Mouse (Mus musculus) CD4-positive, CD25-positive, alpha-beta regulatory T cell, adult 4 months (primary cell): ENCODE measurements around the gene Tapbpl. TPM values are rescaled to one million over a fixed set of nuclear protein-coding genes. Genes with fewer than 3 reads are reported as not detected.

ENCODE experiments used
- ATAC-seq: one replicate; pipeline ENCODE4 v1.8.0; 2017
- polyA plus RNA-seq, 2 experiments: library from polyadenylated mRNA; unstranded; fragments of 100-300 nt; shearing (Covaris generic); gene quantifications; one replicate each; pipeline ENCODE4 v1.2.1; 2017

The Tapbpl gene
- 100 to 1,000 TPM in 1 of 2 experiments, 10 to 100 TPM in 1; 88.2 to 156 TPM for polyA plus RNA-seq

DNA sequence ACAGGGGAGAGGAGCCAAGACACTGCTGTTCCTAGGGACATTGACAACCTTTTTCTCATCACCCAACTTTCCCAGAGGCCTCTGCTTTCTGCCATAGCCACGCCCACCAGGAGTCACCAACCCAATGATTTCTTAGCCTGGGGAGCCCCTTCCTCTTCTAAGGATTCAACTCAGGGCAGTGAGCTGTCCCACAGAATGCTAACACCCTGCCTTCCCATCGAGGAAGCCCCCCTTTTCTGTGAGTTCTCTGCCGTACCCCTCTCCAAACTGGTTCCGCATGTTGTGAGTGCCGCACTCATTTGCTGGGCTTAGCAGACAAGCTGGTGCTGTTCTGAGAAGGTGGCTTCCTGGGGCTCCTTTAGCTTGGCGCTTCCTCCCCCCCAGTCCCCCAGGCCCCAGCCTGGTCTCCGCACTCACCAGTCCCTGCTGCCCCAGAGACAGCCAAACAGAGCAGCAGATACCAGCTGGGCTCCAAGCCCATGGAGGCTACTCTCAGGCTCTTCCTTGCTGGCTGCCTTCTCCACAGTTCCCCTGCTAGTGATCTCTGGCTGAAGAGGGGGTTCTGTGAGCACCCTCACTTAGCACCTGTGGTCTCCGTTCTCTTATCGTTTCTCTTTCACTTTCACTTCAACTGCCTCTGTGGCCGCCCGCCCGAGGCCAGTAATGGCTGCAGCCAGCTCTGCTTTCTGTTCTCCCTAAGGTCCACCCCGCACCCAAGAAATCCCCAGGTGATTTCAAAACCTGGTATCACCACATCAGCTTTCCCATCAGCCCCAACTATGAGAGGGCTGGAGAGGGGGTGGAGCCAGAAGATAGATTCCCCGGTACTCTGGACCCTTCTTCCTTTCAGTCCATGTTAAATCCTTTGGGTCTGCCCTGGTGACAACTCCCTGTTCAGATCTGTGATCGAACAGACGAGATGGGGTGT is at the start of gene Tapbpl:
TSS of gene Tapbpl (minus strand) at position 744 of the 928 bp plus-strand sequence.
- ATAC-seq, result peak; percentile 70

DNA sequence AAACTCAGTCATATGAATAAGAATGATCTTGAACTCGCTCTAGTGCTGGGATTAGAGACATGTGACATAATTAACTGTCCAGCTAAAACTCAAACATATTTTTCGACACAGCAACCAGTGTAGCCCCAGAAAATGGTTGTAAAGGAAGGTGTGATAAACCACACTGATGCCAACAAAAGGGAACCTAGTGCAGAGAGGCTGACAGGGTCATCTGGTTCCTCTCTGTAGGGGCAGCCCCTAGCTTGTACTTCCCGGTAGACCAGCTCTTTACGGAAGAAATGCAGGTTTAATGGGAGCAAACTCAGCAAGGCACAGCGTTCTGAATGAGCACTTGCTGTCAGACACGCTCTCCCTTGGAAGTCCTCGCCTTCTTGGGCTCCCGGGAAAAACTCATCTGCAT is 48.1 kb upstream of the Tapbpl start:
- ATAC-seq, result no peak

DNA sequence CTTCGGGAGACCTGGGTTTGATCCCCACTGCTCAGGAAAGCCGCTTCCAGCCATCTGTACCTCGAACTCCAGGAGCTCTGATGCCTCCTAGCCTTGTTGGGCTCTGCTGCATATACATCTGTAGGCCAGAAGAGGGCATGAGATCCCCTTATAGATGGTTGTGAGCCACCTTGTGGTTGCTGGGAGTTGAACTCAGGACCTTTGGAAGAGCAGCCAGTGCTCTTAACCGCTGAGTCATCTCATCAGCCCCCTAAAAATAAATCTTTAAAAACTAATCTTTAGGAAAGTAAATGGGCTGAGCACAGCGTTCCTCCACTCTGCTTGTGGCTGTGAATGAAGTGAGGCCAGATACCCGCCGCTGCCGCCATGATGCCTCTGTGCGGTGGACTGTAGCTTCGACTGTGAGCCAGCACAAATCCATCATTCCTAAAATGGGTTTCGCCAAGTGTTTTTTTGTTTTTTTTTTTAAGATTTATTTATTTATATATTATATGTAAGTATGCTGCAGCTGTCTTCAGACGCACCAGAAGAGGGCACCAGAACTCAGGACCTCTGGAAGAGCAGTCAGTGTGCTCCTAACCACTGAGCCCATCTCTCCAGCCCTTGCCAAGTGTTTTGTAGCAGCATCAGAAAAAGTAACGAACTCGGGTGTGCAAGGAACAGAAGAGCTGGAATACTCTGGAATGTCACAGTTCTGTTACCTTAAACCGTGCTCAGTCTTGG is 43.3 kb upstream of the Tapbpl start:
- peak; percentile 37 for ATAC-seq

DNA sequence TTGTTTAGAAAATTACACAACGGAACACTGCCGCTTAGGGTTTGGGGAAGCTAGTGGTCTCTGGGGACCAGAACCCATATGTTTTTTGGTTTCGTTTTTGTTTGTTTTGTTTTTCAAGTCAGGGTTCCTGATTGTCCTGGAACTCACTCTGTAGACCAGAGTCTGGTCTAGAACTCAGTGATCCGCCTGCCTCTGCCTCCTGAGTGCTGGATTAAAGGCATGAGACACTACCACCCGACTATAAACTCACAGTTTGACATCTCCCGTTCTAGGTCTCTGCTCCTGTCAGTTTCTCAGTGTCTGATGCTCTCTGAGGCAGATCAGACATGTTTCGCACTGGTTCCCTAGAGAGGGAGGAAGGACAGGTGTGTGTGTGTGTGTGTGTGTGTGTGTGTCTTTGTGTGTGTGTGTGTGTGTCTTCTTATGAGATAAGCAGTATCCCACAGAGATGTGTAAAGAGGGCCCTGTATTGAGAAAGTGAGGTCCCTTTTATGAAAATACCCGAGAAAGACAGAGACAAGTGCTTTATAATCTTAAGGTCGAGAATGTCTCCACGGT is 40.6 kb upstream of the Tapbpl start:
- ATAC-seq, result no peak

DNA sequence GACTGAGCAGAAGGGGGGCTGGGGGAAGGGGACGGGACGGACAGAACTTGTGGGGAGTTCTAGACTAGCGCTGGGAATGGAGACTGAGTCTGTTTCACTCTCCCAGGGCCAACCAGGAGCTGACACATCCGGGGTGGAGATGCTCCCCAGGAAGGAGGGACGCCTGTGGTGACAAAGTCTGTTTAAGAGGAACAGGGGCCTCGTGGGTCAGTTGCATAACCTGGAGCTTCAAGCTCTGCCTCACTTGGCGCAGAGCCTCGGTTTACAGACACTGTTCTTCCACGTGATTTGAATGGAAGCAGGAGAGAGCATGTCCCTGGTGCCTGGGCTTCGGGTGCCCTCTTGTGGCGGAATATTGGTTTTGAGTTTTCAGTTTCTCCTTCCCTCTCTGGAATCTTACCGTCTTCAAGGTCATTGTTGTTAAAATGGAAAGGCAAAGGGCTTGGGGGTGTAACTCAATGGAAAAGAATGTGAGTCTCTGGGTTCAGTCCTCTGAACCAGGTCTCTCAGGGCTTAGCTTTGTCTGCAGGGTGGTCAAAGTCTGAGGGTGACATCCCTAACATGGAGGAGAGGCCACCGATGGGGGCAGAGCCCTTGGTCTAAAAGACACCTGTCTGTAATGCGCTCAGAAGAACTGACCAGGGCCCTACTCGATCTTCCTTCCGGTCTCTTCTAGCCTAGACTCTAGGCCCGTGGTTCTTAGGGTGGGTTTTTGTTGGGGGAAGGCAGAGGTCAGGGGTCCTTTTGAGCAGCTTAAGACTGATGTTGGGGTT is 40.0 kb upstream of the Tapbpl start:
- ATAC-seq, result peak; percentile 74

DNA sequence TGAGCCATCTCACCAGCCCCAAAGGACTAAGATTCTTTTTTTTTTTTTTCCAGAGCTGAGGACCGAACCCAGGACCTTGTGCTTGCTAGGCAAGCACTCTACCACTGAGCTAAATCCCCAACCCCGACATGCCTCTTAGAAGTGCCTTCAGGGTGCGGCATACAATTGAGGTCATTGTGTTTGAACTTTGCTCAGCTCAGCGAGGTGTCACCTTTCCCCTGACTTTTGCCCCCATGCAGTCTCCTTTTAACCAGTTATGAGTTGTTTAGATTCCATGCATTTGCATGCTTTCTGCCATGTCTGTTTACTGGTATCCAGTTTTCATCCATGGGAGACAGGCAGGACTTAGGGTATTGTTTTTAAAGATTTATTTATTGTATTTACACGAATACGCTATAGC is 37.1 kb upstream of the Tapbpl start:
- no peak for ATAC-seq

DNA sequence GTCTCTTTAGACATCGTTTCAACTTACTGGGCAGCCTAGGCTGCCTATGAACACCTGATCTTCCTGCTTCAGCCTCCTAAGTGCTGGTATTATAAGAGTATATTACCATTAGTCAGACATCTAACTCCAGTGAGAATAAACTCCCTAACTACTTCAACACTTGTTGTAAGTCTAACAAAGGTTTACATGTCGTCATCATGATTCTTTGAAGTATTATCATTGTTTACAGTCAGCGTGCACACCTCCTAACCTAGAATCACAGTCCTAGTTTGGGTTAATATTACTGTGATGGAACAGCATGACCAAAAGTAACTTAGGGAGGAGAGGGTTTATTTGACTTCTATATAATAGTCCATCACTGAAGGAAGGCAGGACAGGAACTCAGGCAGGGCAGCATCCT is 35.8 kb upstream of the Tapbpl start:
- no peak for ATAC-seq

DNA sequence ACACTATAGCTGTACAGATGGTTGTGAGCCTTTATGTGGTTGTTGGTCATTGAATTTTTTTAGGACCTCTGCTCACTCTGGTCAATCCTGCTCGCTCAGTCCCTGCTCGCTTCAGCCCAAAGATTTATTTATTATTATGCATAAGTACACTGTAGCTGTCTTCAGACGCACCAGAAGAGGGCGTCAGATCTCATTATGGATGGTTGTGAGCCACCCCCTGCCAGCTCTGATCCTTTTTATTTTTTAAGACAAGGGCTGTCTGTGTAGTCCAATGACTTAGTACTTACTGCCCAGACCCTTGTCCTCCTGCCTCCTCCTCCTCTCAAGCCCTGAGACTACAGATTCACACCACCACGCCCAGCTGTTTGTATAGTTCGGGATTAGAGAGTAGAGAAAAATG is 34.9 kb upstream of the Tapbpl start:
- ATAC-seq, result peak; percentile 10

DNA sequence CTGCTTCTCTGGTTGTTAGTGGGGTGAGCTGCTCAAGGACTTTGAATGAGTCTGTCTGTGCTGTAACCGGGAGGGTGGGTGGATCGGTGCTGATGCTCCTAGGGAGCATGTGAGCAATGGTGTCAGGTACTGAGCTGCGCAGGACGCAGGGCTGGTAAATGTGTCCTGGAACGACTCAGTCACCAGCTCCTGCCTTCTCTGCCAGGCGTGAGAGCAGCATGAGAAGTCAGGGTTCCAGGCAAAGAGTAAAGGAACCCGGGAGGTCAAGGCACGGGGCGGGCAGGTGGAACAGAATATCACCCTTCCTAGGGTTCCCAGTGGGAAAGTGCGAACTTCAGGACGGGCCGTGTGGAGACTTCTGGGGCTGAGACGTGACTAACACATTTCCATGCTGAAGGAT is 34.4 kb upstream of the Tapbpl start:
- ATAC-seq, result peak; percentile 23

DNA sequence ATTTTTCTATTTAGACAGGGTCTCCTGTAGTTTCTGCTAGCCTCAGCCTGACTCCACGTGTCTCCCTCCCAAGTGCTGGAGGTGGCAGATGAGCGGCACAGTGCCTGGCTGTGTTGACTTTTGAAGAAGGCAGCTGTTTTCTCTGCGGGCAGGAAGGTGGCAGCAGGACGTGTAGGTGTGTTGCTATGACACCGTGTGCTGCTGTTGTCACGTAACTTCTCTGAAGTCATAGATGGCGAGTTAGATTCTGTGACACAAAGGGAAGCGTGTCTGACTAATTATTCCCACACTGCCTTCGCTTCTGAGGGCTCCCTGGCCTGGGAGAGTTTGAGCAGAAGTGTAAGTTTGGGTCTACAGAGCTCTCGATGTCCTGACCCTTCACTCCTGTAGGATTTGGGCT is 33.6 kb upstream of the Tapbpl start:
- ATAC-seq, result peak; percentile 87

DNA sequence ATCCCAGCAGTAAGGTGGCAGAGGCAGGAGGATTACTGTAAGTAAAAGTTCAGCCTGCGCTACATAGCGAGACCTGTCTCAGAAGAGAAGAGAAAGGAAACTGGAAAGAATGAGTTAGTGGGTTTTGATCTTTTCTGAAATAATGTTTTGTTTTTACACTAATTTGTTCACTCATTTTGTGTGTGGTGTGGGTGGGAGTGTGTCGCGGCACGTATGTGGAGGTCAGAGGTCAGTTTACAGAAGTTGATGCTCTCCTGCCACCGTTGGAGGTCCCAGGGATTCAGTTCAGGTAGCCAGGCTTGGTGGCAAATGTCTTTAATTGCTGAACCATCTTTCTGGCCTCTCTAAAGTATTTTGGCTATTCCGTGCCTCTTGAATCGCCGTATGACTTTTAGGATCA is 32.6 kb upstream of the Tapbpl start:
- ATAC-seq, result no peak

DNA sequence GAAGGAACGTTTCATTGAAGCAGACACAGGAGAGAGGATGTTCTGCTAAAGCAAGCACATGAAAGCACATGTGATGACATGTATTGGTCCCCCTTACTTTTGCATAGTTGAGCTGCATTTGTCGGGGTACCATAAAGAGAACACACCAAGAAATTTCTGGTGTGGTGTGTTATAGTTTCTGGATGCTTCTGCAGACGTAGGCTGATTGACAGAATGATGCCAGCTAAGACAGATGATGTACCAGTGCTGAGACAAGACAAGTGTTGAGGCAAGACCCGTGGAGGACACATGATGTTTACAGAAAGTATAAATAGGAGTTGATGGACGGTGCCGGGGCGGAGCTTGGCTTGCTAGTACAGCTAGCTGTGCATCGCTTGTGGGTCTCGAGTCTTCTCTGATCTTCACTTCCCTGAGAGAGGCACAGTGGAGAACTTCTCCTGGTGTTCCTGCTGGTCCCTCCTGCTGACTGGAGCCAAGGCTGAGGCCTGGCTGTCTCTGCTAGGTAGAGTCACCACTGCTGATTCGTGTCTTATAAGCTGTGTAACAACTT is 28.4 kb upstream of the Tapbpl start:
- peak; percentile 33 for ATAC-seq

DNA sequence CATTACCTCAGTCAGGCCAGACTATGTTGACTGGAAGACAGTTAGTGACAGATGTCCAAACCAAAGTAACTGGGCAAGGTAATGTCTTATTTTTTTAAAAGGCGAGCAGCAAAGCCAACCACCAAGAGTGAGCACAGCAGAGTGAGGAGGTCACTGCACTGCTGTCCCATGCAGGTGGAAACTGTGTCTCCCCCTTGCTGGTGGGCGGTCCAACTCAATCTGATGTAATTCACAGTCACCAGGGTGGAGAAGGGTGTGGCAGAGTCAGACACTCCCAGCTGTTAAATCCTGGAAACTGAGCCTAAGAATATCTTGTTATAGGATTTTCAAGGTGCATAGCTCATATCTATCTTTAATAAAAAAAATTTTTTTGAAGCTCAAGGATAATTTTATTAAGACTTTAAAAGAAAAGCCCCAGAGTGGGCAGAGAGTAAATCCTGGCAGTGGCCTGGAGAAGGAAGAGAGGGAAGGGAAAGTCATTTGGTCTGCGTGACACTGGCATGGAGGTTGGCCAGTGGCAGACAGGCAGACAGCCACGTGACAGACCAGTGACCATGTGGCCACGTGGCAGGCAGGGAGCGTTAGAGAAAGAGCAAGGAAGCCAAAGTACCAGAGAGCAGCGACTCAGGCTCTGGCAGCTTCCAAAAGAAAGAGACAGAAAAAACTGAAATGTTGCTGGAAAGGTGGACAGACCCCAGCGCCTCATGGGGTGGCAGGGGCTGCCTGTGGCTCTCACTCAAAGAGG is 24.7 kb upstream of the Tapbpl start:
- ATAC-seq, result no peak

DNA sequence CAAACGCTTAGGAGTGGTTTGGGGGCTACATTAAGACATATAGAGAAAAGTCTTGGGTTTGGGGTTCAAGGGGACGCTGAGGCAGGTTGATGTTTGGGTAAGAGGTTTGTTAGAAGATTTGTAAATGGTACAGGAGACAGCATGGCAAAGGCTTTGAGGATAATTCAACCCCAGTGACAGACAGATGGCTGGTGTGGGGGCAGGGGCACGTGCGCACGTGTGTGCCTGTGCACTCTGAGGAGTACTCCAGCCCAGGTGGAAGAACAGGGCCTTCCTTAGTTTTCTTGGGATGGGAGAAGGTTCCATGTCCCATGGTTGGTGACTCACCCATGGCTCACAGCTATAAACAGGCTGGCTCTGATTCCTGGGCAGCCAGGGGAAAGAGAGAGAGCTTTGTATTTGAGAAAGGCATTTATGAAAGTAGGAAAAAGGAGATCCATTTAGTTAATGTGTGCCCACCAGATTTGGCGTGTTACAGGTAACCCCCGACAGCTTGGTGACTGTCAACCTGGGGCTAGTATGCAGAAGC is 23.9 kb upstream of the Tapbpl start:
- ATAC-seq, result no peak

DNA sequence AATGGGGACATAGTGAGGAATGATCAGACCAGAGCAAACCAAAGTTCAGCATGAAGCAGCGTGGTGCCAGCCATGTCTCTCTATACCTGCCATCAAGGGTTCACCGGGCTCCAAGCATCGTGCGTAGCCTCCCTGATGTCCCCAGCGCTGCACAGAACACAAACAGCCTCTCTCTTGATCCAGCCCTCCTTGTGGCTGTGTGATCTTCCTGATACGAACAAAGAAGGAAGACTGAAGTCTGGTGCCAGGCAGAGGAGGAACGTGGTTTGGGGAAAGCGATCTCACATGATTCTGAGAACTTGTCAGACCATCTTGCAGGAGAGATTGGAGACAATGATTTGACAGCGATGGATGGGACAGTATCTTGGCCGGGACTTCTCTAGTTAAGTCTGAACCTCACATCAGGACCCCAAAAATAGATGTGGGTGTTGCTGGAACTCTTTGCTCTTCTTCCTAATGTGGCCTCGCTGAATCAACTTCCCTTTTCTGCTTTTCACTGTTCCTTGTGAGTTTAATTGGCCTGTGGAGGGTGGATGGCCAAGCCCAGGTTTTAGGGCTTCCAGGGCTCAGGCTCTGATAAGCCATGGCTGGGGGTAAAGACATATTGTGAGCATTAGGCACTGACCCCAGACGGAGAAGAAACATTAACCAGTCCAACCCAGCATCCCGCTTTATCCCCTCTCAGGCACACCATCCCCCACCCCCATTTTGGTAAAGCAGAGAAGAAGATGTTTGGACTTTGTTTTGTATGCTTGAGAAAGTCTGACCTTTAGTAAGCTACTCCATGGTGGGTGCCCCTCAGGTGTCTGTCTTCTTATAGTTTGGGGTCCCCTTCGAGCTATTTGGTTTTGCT is 22.4 kb upstream of the Tapbpl start:
- no peak for ATAC-seq

DNA sequence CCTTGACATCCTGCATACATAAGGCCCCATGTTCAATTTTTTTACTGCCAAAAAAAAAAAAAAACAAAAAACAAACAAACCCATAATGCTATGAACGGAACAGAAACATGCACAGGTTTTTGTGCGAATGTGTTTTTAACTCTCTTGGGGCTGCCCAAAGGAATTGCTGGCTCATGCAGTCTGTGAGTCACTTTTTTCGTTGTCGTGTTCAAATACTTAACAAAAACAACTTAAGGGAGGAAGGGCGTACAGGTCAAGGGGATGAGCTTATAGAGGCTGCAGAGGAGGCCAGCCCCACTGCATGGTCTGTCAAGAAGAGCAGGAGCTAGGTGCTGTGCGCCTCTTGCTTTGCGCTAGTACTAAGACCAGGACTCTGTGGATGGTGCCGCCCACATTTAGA is 21.1 kb upstream of the Tapbpl start:
- ATAC-seq, result no peak

DNA sequence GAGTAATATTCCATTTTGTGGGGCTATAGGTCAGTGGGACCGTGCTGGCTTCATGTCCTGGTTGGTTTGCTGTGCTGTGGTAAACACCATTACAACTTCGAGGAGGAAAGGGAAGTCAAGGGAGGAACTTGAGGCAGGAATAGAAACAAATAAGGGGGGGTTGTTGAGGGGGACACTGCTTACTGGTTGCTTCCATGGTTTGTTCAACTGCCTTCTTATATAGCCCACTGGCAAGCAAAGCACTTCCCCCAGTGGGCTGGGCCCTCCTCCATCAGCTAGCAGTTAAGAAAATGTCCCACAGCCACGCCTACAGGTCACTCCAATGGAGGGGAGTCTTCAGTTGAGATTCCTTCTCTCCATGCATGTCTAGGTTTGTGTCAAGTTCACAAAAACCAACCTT is 20.6 kb upstream of the Tapbpl start:
- no peak for ATAC-seq

DNA sequence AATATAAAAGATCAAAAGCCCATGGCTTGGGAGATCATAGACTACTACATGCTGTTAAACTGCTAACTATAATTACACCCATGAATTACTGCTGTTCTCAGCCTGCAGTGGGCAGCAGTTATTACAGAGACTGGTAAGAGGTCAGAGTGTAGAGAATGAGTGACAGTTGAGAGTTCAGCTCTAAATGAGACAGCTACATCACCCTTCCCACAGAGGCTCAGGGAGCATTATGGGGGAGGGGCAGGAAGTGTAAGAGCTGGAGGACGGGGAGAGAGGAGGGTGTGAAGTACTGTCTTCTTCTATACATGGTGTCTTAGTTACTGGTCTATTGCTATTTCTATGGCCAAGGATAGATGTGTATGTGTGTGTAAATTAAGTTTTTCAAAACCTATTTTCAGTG is 12.9 kb upstream of the Tapbpl start:
- ATAC-seq, result peak; percentile 16

DNA sequence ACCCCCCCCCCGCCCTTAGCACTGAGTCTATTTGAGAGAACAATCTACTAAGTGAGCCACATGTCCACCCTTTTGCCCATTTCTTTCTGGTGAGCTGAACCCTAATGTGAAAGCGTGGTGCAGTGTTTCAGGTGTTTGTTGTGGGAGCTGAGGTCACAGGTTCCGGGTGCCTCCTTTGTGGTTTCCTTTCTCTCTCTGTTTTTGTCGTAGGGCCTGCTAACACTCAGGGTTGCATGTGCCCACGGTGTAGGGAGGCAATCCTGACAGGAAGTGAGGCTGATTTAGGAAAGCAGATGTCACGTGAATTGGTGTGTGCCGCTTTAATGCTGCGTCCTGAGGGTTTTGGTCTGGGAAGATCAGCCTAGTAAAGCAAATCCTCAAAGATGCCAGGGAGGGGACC is 9.9 kb upstream of the Tapbpl start:
- peak; percentile 75 for ATAC-seq

DNA sequence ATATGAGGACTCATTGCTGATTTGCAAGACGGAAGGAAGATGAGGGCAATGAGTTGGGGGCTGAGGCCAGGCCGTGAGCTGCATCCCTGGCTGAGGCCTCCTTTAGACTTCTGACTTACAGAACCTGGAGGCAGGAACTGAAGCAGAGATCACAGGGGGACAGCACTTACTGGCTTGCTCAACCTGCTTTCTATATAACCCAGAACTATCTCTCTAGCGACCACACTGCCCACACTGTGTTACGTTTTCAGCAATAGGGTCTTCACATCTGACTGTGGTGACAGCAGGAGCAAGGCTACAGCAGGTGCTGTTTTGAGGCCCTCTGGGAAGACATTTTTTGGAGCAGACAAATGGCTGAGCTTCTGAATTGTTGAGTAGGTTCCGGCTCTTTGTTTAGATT is 9.0 kb upstream of the Tapbpl start:
- ATAC-seq, result no peak
